Mouse (Mus musculus) lung, postnatal 0 days (tissue): Measurements from ENCODE around the gene Il18rap.

Experiments used
- CTCF ChIP-seq: IDR thresholded peaks from 2 replicates; pipeline ENCODE4 v1.5.1; 2016; ENCODE audit warnings: antibody characterized with exemption, mild to moderate bottlenecking
- EP300 ChIP-seq: IDR thresholded peaks from 2 replicates; pipeline ENCODE4 v1.6.1; 2016; ENCODE audit warnings: antibody characterized with exemption, mild to moderate bottlenecking, control low read depth

- TF ChIP-seq CTCF (no peak), EP300 (no peak)
These were observed 22.4 kb downstream of the Il18rap start for GRCm38 (mm10) chr1:40537577-40537976.
